Mouse (Mus musculus) liver, postnatal 0 days (tissue): ENCODE results near the gene Ptpn14.

ENCODE experiments used
- CTCF ChIP-seq: sonication (generic); IDR thresholded peaks from 2 replicates; pipeline ENCODE4 v1.5.1; 2016; ENCODE audit warnings: antibody characterized with exemption, low read depth
- EP300 ChIP-seq: IDR thresholded peaks from 2 replicates; pipeline ENCODE4 v1.6.1; 2016; ENCODE audit warnings: antibody characterized with exemption, low read depth, mild to moderate bottlenecking

DNA sequence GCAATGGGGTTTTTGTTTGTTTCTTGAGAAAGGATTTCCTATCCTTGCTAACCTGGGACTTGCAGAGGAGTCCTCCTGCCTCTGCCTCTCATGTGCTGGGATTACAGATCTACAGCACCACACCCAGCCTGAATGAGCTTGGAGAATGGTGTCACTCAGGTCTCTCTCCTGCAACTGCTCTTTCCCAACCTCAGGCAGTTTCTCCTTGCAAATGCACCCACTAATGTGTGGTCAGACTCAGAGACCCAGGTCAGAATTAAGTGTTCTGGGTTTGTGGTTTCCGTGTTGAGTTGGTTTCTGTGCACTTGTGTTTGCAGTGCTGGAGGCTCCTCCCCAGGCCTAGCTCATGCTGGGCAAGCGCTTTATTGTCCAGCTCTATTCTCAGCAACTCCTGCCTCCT, 33.7 kb upstream of the Ptpn14 start:
- no peak for TF ChIP-seq CTCF
- no peak for TF ChIP-seq EP300
